ENCODE assay signal across 19 mouse cellular contexts in the genomic region with DNA sequence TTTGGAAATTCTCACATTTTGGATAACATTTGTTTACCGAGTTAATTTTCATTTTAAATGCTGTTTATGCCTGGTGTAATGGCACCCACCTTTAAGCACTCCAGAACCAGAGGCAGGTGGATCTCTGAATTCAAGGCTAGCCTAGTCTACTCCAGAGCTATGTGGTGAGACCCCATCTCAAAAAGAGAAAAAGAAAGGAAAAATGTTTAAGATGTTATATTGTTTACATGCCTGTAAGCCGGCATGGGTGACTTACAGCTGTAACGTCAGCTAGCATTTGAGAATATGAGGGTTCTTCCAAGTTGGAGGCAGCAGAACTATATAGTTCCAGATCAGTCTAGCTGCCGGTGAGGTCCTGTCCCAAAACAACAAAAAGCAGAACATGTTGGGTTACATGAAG. TPM values are rescaled to one million over a fixed set of nuclear protein-coding genes. Genes with fewer than 3 reads are reported as not detected.
DNase-seq lines count a peak whose midpoint lies in the region; ATAC-seq and TF ChIP-seq lines count a peak whose summit lies in the region.
"Had no signal": no experiment of that assay in that cellular context is flagged by ENCODE, and none has a peak within 500 bp of the region (broad histone marks: within the 10 kb centered on the region; RNA-seq: fewer than 3 reads in every experiment).

No protein-coding gene starts in this region.

- no peak overlapping the region for H3K4me2 ChIP-seq in heart, embryonic 11.5 days
- peak overlapping the region; percentile 84 for H3K4me2 ChIP-seq in liver, embryonic 14.5 days (ENCODE audit: low read depth)
- H3K4me2 ChIP-seq in liver, postnatal 0 days (ENCODE audit: low read depth, low read length): no peak overlapping the region
- H3K4me2 ChIP-seq in myocyte (ENCODE audit: low read depth): peak overlapping the region; percentile 96

- H3K9me3 ChIP-seq in heart, embryonic 11.5 days (replicated peaks; ENCODE audit: control insufficient read depth, low read length): no peaks in the 10 kb centered on the region
- no peaks in the 10 kb centered on the region for H3K9me3 ChIP-seq in liver, embryonic 14.5 days (ENCODE audit: control insufficient read depth, low read length)
- no peaks in the 10 kb centered on the region for H3K9me3 ChIP-seq in liver, postnatal 0 days (ENCODE audit: low read length)
- no peaks in the 10 kb centered on the region for H3K9me3 ChIP-seq in MEL (replicated peaks; ENCODE audit: insufficient read depth, low read length)
- H3K9me3 ChIP-seq: embryonic facial prominence, embryonic 10.5 days; forebrain, embryonic 15.5 days; heart, embryonic 10.5 days; heart, embryonic 15.5 days had no signal

- ATAC-seq in heart, embryonic 11.5 days (replicated peaks; ENCODE audit: insufficient number of reproducible peaks, low FRiP score, low TSS enrichment): no peak
- ATAC-seq in liver, embryonic 14.5 days (ENCODE audit: insufficient read depth): no peak
- ATAC-seq in liver, postnatal 0 days: no peak
- ATAC-seq: hindbrain, embryonic 16.5 days had no signal

- no peak overlapping the region for H3ac ChIP-seq in myocyte (ENCODE audit: control insufficient read depth, insufficient read length)

- H3K27ac ChIP-seq in heart, embryonic 11.5 days (ENCODE audit: low read depth, low read length): no peak overlapping the region
- no peak overlapping the region for H3K27ac ChIP-seq in liver, embryonic 14.5 days
- no peak overlapping the region for H3K27ac ChIP-seq in liver, postnatal 0 days (ENCODE audit: low read depth)
- peak overlapping the region; percentile 30; the same call in 1 of the 2 replicates for H3K27ac ChIP-seq in MEL (ENCODE audit: control insufficient read depth, low read depth, low read length)
- H3K27ac ChIP-seq: forebrain, embryonic 15.5 days; heart, embryonic 15.5 days had no signal

- H3K4me3 ChIP-seq in heart, embryonic 11.5 days (ENCODE audit: low read depth, low read length): no peak overlapping the region
- H3K4me3 ChIP-seq in liver, embryonic 14.5 days (ENCODE audit: insufficient read depth in 1 of 2, low read depth in 2 of 2, low read length in 2 of 2): no peak overlapping the region
- no peak overlapping the region for H3K4me3 ChIP-seq in liver, postnatal 0 days (ENCODE audit: low read depth, low read length)
- peak overlapping the region; percentile 54 to 93 for H3K4me3 ChIP-seq in MEL (ENCODE audit: control insufficient read depth in 1 of 2, insufficient read depth in 1 of 2, low read depth in 2 of 2, low read length in 2 of 2)
- H3K4me3 ChIP-seq in myocyte: peak overlapping the region; percentile 99

- peak; percentile 62 for DNase-seq in heart, adult 11 months
- DNase-seq in liver, embryonic 14.5 days (ENCODE audit: low read depth in 3 of 3, low spot score in 3 of 3): no peak
- DNase-seq in liver, postnatal 0 days: no peak
- DNase-seq in MEL (ENCODE audit: low read depth, low spot score): peak; percentile 50
- DNase-seq in left cerebral cortex, adult 11 months (ENCODE audit: low spot score): no peak
- DNase-seq: adrenal gland, adult 2 months; adrenal gland, postnatal 25 days; cerebellum, adult 2 months; cerebellum, postnatal 10 days; gastrocnemius, postnatal 36 days; heart, adult 18-20 months; heart, postnatal 14 days had no signal

- WGBS in heart, embryonic 11.5 days (ENCODE audit: insufficient replicate concordance): 85% methylated on average over 4 of the region's 4 CpGs
- 74% methylated on average over 4 of the region's 4 CpGs for WGBS in liver, embryonic 14.5 days (ENCODE audit: insufficient replicate concordance)
- WGBS in liver, postnatal 0 days (ENCODE audit: insufficient replicate concordance): 86% methylated on average over 4 of the region's 4 CpGs

- H3K4me1 ChIP-seq in heart, embryonic 11.5 days (ENCODE audit: control insufficient read depth, insufficient read depth, low read length): peaks cover 6% of the 10 kb centered on the region; the same call in 1 of the 2 replicates
- peaks cover 16 to 22% of the 10 kb centered on the region in 2 experiments for H3K4me1 ChIP-seq in liver, embryonic 14.5 days (replicated peaks; ENCODE audit: control insufficient read depth in 2 of 2, insufficient read depth in 2 of 2, low read length in 1 of 2)
- H3K4me1 ChIP-seq in liver, postnatal 0 days (ENCODE audit: insufficient read depth): peaks cover 25% of the 10 kb centered on the region
- peaks cover 2 to 8% of the 10 kb centered on the region in 2 experiments; a peak in 2 of 4 replicates for H3K4me1 ChIP-seq in MEL (ENCODE audit: control insufficient read depth in 1 of 2, insufficient read depth in 2 of 2, low read length in 2 of 2)

- H3K27me3 ChIP-seq in heart, embryonic 11.5 days (ENCODE audit: control insufficient read depth, insufficient read depth, low read length): no peaks in the 10 kb centered on the region
- H3K27me3 ChIP-seq in liver, embryonic 14.5 days (ENCODE audit: control insufficient read depth, insufficient read depth, low read length): no peaks in the 10 kb centered on the region
- no peaks in the 10 kb centered on the region for H3K27me3 ChIP-seq in liver, postnatal 0 days (ENCODE audit: insufficient read depth, low read length)
- H3K27me3 ChIP-seq in MEL (ENCODE audit: control insufficient read depth in 1 of 2, insufficient read depth in 2 of 2, low read length in 2 of 2) (no peaks in the 10 kb centered on the region), myocyte (ENCODE audit: control insufficient read depth, insufficient read depth, insufficient read length) (no peaks in the 10 kb centered on the region)
- H3K27me3 ChIP-seq: forebrain, embryonic 15.5 days; heart, embryonic 15.5 days had no signal

- H3K36me3 ChIP-seq in heart, embryonic 11.5 days (ENCODE audit: control insufficient read depth, insufficient read depth, low read length): no peaks in the 10 kb centered on the region
- H3K36me3 ChIP-seq in liver, embryonic 14.5 days (replicated peaks; ENCODE audit: control insufficient read depth, insufficient read depth, low read depth): no peaks in the 10 kb centered on the region
- no peaks in the 10 kb centered on the region for H3K36me3 ChIP-seq in liver, postnatal 0 days (replicated peaks; ENCODE audit: insufficient read depth, low read length)
- H3K36me3 ChIP-seq in MEL (ENCODE audit: control insufficient read depth in 1 of 2, insufficient read depth in 2 of 2, low read length in 2 of 2) (peaks cover 0 to 21% of the 10 kb centered on the region in 2 experiments; a peak in 2 of 4 replicates), myocyte (ENCODE audit: control insufficient read depth, insufficient read depth) (no peaks in the 10 kb centered on the region)
- H3K36me3 ChIP-seq: forebrain, embryonic 15.5 days; heart, embryonic 10.5 days; heart, embryonic 15.5 days had no signal

- TF ChIP-seq CTCF in liver, embryonic 14.5 days (IDR thresholded peaks at IDR 0.05; ENCODE audit: low read depth): no peak
- TF ChIP-seq CTCF in liver, postnatal 0 days (IDR thresholded peaks at IDR 0.05; ENCODE audit: low read depth): no peak
- TF ChIP-seq CTCF in MEL (IDR thresholded peaks at IDR 0.05 in 2 of 3, conservative IDR thresholded peaks at IDR 0.05 in 1 of 3; ENCODE audit: control insufficient read depth in 1 of 3, insufficient read depth in 1 of 3, low read depth in 2 of 3, low read length in 3 of 3, poor library complexity in 1 of 3, severe bottlenecking in 1 of 3): no peak

- TF ChIP-seq RAD21 in MEL (IDR thresholded peaks at IDR 0.05; ENCODE audit: low read depth, low read length): no peak

- H3K9ac ChIP-seq in heart, embryonic 11.5 days (ENCODE audit: low read depth, low read length): no peak overlapping the region
- no peak overlapping the region for H3K9ac ChIP-seq in liver, embryonic 14.5 days (replicated peaks)
- H3K9ac ChIP-seq in liver, postnatal 0 days (replicated peaks): no peak overlapping the region
- peak overlapping the region; percentile 53 for H3K9ac ChIP-seq in MEL (ENCODE audit: control insufficient read depth, low read depth, low read length, poor library complexity, severe bottlenecking)

- no peak for TF ChIP-seq EP300 in liver, embryonic 14.5 days (IDR thresholded peaks at IDR 0.05; ENCODE audit: low read depth)
- TF ChIP-seq EP300 in liver, postnatal 0 days (IDR thresholded peaks at IDR 0.05; ENCODE audit: low read depth): no peak
- TF ChIP-seq EP300 in MEL (IDR thresholded peaks at IDR 0.05; ENCODE audit: low read depth in 1 of 2, low read length in 2 of 2): no peak

- TF ChIP-seq POLR2A in MEL (IDR thresholded peaks at IDR 0.05; ENCODE audit: control insufficient read depth in 1 of 2, insufficient read depth in 1 of 2, low read depth in 1 of 2, low read length in 2 of 2, poor library complexity in 1 of 2) (no peak), myocyte (IDR thresholded peaks at IDR 0.05; ENCODE audit: insufficient read length, low read depth) (no peak)

- H3K79me2 ChIP-seq in MEL (ENCODE audit: control insufficient read depth, insufficient read depth, low read length, poor library complexity): peaks cover 16% of the 10 kb centered on the region
- H3K79me2 ChIP-seq in myocyte (ENCODE audit: control insufficient read depth, insufficient read depth): peaks cover 35% of the 10 kb centered on the region

RNA-seq across cellular contexts. Expression of a gene that starts 1.3 kb away (rescaled TPM):
- 17.9 and 25.0 TPM in 2 replicates for polyA plus RNA-seq in heart, embryonic 11.5 days (2014; fragmentation: Nextera tagmentation; extraction: Ambion mirVana)
- polyA plus RNA-seq in liver, embryonic 14.5 days (2012; rRNA removed): 5.1 and 6.0 TPM in 2 replicates
- polyA plus RNA-seq in liver, embryonic 14.5 days (2014; fragmentation: Nextera tagmentation; extraction: Ambion mirVana): 9.3 and 10.2 TPM in 2 replicates
- 5.4 and 6.6 TPM in 2 replicates for polyA plus RNA-seq in liver, postnatal 0 days (2015; fragmentation: Nextera tagmentation; extraction: Ambion mirVana)
- 11.4 and 12.8 TPM in 2 replicates for total RNA-seq in MEL (2012; rRNA removed)
- polyA plus RNA-seq in MEL (2012; ENCODE audit: insufficient read depth in 1 of 2, insufficient read length in 2 of 2, low read depth in 1 of 2, low replicate concordance in 2 of 2, missing spikeins in 1 of 2) (10 to 100 TPM in 1 of 2 experiments, not detected in 1; 27.8 TPM), myocyte (2012; fragmentation: generic; extraction: Trizol) (5.8 TPM)

RNA-seq across cellular contexts. Expression of a gene that starts 5.1 kb away (rescaled TPM):
- polyA plus RNA-seq in heart, embryonic 11.5 days (2014; fragmentation: Nextera tagmentation; extraction: Ambion mirVana): 3.6 and 3.8 TPM in 2 replicates
- 1.6 and 1.8 TPM in 2 replicates for polyA plus RNA-seq in liver, embryonic 14.5 days (2012; rRNA removed)
- polyA plus RNA-seq in liver, embryonic 14.5 days (2014; fragmentation: Nextera tagmentation; extraction: Ambion mirVana): 3.0 and 3.5 TPM in 2 replicates
- polyA plus RNA-seq in liver, postnatal 0 days (2015; fragmentation: Nextera tagmentation; extraction: Ambion mirVana): 2.9 and 3.2 TPM in 2 replicates
- total RNA-seq in MEL (2012; rRNA removed): 1.8 and 2.0 TPM in 2 replicates
- 1 to 10 TPM in 1 of 2 experiments, not detected in 1; 2.9 TPM for polyA plus RNA-seq in MEL (2012; ENCODE audit: insufficient read depth in 1 of 2, insufficient read length in 2 of 2, low read depth in 1 of 2, low replicate concordance in 2 of 2, missing spikeins in 1 of 2)
- polyA plus RNA-seq in myocyte (2012; fragmentation: generic; extraction: Trizol): 11.3 TPM

RNA-seq across cellular contexts. Expression of a gene that starts 36.4 kb away (rescaled TPM):
- polyA plus RNA-seq in heart, embryonic 11.5 days (2014; fragmentation: Nextera tagmentation; extraction: Ambion mirVana): 36.0 and 37.6 TPM in 2 replicates
- polyA plus RNA-seq in liver, embryonic 14.5 days (2012; rRNA removed): 26.9 and 38.1 TPM in 2 replicates
- 45.1 and 46.4 TPM in 2 replicates for polyA plus RNA-seq in liver, embryonic 14.5 days (2014; fragmentation: Nextera tagmentation; extraction: Ambion mirVana)
- polyA plus RNA-seq in liver, postnatal 0 days (2015; fragmentation: Nextera tagmentation; extraction: Ambion mirVana): 36.0 and 37.4 TPM in 2 replicates
- total RNA-seq in MEL (2012; rRNA removed): 24.6 and 25.7 TPM in 2 replicates
- polyA plus RNA-seq in MEL (2012; ENCODE audit: insufficient read depth in 1 of 2, insufficient read length in 2 of 2, low read depth in 1 of 2, low replicate concordance in 2 of 2, missing spikeins in 1 of 2) (100 to 1,000 TPM in 1 of 2 experiments, 10 to 100 TPM in 1; 26.1 to 250 TPM), myocyte (2012; fragmentation: generic; extraction: Trizol) (48.4 TPM)

Comparison
In these comparisons a context has a peak if more than half of its experiments do, and no peak if none do; other contexts are left out.
1. H3K4me2 ChIP-seq: peak in liver, embryonic 14.5 days (single experiment) and myocyte (single experiment); none in heart, embryonic 11.5 days (single experiment) and liver, postnatal 0 days (single experiment).
2. DNase-seq: peak in heart, adult 11 months (single experiment) and MEL (single experiment); none in liver, embryonic 14.5 days (0 of 3), liver, postnatal 0 days (single experiment) and left cerebral cortex, adult 11 months (single experiment).
3. H3K4me3 ChIP-seq: peak in MEL (2 of 2) and myocyte (single experiment); none in heart, embryonic 11.5 days (single experiment), liver, embryonic 14.5 days (0 of 2) and liver, postnatal 0 days (single experiment).